Mouse (Mus musculus) liver, embryonic 18 days (tissue): Measurements from ENCODE around the gene Mrpl41. TPM values are rescaled to one million over a fixed set of nuclear protein-coding genes. Genes with fewer than 3 reads are reported as not detected.

Source experiments
- polyA plus RNA-seq: library from polyadenylated mRNA; depleted of rRNA; stranded (reverse); fragments of >200 nt; gene quantifications from 2 replicates; pipeline ENCODE4 v1.2.3, GENCODE M21; 2012; rRNA removed

The Mrpl41 gene
- polyA plus RNA-seq, result 38.0 and 42.6 TPM in 2 replicates

DNA sequence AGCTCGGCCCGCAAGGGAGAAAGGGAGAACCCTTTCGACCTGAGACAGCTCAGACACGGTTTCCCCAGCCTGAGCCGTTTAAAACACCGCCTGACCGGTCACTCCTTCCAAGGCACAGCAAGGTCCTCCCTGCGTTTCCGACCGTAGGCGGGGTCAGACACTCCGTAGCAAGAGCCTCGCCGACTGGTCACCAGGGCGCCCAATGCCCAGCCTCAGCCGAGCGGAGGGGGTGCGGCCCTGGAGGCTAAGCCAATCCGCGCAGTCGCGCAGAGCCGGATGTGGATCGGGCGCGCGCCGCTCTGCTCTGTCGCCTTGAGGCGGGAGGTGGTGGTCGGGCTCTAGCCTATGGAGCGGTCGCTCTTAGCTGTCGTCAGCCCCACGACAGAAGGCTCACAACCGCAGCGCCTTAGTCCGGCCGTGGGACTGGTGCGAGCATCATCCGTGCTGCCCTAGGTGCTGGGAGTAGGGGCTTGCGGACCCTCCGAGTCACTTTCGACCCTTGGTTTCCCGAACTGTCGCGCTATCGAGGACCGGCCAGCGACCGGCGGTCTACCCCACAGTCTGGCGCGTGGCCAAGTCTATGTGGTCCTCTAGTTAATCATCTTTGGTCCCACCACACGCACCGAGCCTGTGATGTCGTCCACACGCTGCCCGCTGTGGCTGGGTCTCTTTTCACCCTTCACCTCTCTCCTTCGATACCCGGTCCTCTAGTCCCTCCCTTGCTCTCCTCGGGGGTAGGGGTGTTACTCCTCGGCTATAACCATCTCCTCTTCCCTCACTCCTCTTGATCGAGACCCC lies at the start of gene Mrpl41:
TSS of gene Mrpl41 (minus strand) at position 193 of the 798 bp plus-strand sequence.

DNA sequence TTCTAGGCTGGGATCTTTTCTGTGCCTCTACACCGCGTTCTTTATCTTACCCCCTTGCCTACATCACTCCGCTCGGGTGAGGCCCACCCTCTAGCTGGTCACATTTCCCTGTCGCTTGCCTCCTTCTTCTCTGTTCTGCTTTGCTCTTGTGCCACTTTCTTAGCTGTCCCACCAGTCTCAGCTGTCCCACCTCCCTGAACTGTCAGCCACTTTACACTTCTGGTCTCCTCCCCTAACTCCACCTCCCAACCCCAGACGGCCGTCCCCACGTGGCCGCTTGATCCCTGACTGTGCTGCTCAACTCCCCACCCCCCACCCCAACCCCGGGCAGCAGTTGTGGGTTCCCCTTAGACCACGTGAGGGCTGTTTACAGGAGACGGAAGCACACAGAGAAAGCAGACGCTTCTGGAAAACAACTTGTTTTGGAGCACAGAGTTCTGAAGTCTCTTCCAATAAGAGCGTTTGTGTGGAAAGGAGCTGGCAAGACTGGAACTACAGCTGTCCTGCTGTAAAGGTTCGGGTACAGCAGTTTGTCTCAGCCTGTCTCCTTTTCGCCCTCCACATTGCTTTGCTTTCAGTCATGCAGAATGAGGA lies 903 bp upstream of the Mrpl41 start, which contains the start of gene Pnpla7:
TSS of gene Pnpla7 (plus strand) at position 330 of the 594 bp plus-strand sequence.

GRCm38 (mm10) chr2:24962304-24963000 lies 12.4 kb downstream of the Mrpl41 start, which contains the start of gene Dph7:
Gene Dph7, plus strand, starts transcription at chr2:24962400.

GRCm38 (mm10) chr2:24949421-24950188 lies 25.3 kb downstream of the Mrpl41 start, which contains the start of gene Zmynd19:
Gene Zmynd19, plus strand, starts transcription at chr2:24949792.

GRCm38 (mm10) chr2:24935057-24935796 lies 39.7 kb downstream of the Mrpl41 start, which contains the start of gene Arrdc1:
Gene Arrdc1, minus strand, starts transcription at chr2:24935252.

Other genes with a start within 250 kb of the Mrpl41 start
- gene Cacna1b, start 211.9 kb downstream of the Mrpl41 start, polyA plus RNA-seq, result 0.35 and 0.52 TPM in 2 replicates
- gene Ehmt1, start 55.5 kb downstream of the Mrpl41 start, polyA plus RNA-seq, result 13.9 and 16.7 TPM in 2 replicates
- 24.7 and 28.9 TPM in 2 replicates for gene Arrdc1, start 39.8 kb downstream of the Mrpl41 start, polyA plus RNA-seq
- 9.6 TPM in 2 replicates for gene Zmynd19, start 25.3 kb downstream of the Mrpl41 start, polyA plus RNA-seq
- gene Dph7, start 12.7 kb downstream of the Mrpl41 start, polyA plus RNA-seq, result 7.0 and 7.1 TPM in 2 replicates
- gene Pnpla7, start 935 bp upstream of the Mrpl41 start, polyA plus RNA-seq, result 18.9 and 24.4 TPM in 2 replicates
- gene Nsmf, start 79.3 kb upstream of the Mrpl41 start, polyA plus RNA-seq, result 31.2 and 35.7 TPM in 2 replicates
- gene Entpd8, start 105.2 kb upstream of the Mrpl41 start, polyA plus RNA-seq, result 36.7 and 53.2 TPM in 2 replicates
- 0.72 and 0.76 TPM in 2 replicates for gene Noxa1, start 120.1 kb upstream of the Mrpl41 start, polyA plus RNA-seq
- 2.5 and 3.5 TPM in 2 replicates for gene Nrarp, start 205.7 kb upstream of the Mrpl41 start, polyA plus RNA-seq
- 6.2 and 6.6 TPM in 2 replicates for gene Tor4a, start 221.8 kb upstream of the Mrpl41 start, polyA plus RNA-seq
- 17.8 and 19.8 TPM in 2 replicates for gene Nelfb, start 236.4 kb upstream of the Mrpl41 start, polyA plus RNA-seq
- not detected in 2 replicates for gene Stpg3, start 239.5 kb upstream of the Mrpl41 start, polyA plus RNA-seq
- gene Fam166a, start 243.6 kb upstream of the Mrpl41 start, polyA plus RNA-seq, result not detected in 2 replicates
- gene Tubb4b, start 249.6 kb upstream of the Mrpl41 start, polyA plus RNA-seq, result 344 and 395 TPM in 2 replicates